Mouse (Mus musculus) bone marrow macrophage, adult 2 months (primary cell): ENCODE data around the gene Camkmt. TPM values are rescaled to one million over a fixed set of nuclear protein-coding genes. Genes with fewer than 3 reads are reported as not detected.

Experiments
- H3K27ac ChIP-seq: 2 replicates; pipeline ENCODE4 v1.5.1; 2012; ENCODE audit warnings: low read depth, low read length; ENCODE audit not compliant: insufficient read depth
- H3K4me1 ChIP-seq: 2 replicates; pipeline ENCODE4 v1.6.1; 2012; ENCODE audit warnings: low read length; ENCODE audit not compliant: control insufficient read depth, insufficient read depth
- H3K4me3 ChIP-seq: 2 replicates; pipeline ENCODE4 v1.5.1; 2012; ENCODE audit warnings: mild to moderate bottlenecking, low read length, moderate library complexity; ENCODE audit not compliant: insufficient read depth
- CTCF ChIP-seq: IDR thresholded peaks from 2 replicates; pipeline ENCODE4 v1.5.1; 2012; ENCODE audit warnings: low read depth, mild to moderate bottlenecking, low read length, moderate library complexity
- POLR2A ChIP-seq: IDR thresholded peaks from 2 replicates; pipeline ENCODE4 v1.6.1; 2012; ENCODE audit warnings: mild to moderate bottlenecking, low read depth, low read length, borderline replicate concordance
- polyA plus RNA-seq: library from polyadenylated mRNA; stranded (reverse); fragments of >200 nt; gene quantifications from 2 replicates; pipeline ENCODE4 v1.2.4, GENCODE M21; 2012; ENCODE audit not compliant: missing spikeins, insufficient read depth, insufficient read length

The Camkmt gene
- polyA plus RNA-seq, 1 experiment, result 10.8 TPM

DNA sequence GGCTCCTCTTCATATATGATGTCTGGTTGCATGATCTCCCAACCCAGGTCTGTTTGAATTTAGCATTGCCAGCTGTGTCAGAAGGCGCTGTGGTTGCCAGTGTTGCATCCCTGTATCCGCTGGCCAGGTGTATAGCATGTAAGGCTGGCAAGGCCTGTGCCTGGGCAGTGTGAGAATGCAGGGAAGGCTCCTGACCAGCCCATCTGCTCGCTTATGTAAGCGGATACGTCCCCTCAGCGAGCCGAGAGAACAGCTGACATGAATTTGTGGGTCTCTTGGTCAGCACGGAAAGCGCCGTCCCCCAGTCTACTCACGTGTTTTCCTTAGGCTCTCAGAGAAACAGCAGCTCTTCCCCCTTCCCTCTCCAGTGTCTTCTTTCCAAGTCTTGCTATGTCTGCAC lies 102.9 kb downstream of the Camkmt start:
- Histone ChIP-seq H3K4me1 (no peaks in the 10 kb centered on the region), H3K4me3 (no peak overlapping the region), H3K27ac (no peak overlapping the region)
- TF ChIP-seq POLR2A, result no peak
- TF ChIP-seq CTCF, result no peak

DNA sequence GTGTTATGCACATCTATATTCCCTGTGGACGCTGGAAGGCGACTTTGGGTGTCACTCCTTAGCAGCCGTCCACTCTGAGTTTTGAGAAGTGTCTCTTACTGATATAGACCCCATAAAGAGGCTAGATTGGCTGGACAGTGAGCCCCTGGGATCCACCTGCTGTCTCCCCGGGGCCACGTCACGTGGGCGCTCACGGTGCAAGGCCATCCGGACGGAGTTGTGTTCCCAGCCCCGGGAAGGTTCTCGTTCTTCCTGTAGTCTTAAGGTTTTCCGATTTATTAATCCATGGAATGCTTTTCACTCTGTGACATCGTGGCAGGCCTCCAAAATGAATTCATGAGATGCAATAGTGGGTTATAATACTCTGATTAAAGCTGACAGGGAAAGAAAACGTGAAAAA lies 108.4 kb downstream of the Camkmt start:
- TF ChIP-seq CTCF, result no peak
- TF ChIP-seq POLR2A, result no peak
- Histone ChIP-seq H3K4me3 (no peak overlapping the region), H3K27ac (no peak overlapping the region), H3K4me1 (no peaks in the 10 kb centered on the region)

DNA sequence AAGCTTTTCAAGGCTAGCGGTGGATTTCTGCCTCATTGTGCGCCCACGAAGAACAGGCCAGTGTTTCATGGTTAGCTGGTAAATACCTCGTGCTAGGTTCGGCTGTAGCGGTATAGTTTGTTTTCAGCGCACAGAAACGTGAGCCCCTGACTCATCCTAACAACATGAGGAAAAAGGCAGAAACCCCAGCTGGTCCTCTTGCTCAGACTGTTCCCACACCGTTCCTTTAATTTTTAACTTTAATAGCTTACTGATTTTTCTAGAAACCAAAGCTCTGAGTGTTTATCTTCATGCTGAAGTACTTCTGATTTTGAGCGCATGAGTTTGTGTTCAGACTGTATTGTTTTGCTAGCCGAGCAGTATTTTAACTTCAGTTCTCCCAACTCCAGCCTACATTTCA lies 109.0 kb downstream of the Camkmt start:
- Histone ChIP-seq H3K4me1 (no peaks in the 10 kb centered on the region), H3K4me3 (no peak overlapping the region), H3K27ac (no peak overlapping the region)
- TF ChIP-seq POLR2A, result no peak
- TF ChIP-seq CTCF, result no peak

DNA sequence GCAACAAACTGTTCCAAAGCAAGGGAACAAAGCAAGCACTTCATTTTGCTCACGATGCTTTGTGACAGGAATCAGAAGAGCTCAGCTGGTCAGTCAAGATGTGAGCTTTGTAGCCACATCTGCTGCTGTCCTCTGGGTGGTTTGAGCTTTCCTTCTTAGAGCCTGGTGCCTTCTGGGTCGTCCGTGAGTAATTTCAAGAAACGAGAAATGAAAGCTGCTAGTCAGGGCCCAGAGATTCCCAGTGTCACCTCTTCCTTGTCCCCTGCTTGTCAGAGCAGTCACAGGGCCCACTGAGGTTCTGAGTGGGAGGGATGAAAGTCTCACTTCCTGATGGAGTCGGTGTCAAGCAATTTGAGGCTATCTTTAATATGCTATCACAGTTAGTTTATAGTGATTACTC lies 127.7 kb downstream of the Camkmt start:
- no peak overlapping the region for H3K27ac ChIP-seq
- H3K4me1 ChIP-seq, result no peaks in the 10 kb centered on the region; the same call in 1 of the 2 replicates
- no peak for TF ChIP-seq CTCF
- TF ChIP-seq POLR2A, result no peak

DNA sequence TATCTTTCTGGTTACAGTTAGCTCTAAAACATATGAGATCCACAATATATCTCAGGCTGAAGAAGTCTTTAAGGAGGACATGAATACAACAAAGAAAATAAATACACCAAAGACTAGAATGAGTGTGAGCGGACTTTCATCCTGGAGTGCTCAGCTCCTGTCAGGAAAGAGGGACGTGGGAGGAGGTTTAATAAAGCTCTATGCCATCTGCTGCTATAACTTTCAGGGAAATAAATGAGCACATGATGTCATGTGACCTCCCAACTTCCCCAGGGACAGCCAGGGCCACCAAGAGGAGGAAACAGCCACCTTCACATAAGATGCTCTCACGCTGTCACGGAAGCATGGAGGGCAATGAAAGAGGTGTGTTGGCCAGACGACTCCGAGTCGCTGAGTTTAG lies 151.8 kb downstream of the Camkmt start:
- TF ChIP-seq CTCF, result no peak
- no peak for TF ChIP-seq POLR2A
- Histone ChIP-seq H3K27ac (no peak overlapping the region), H3K4me3 (no peak overlapping the region), H3K4me1 (no peaks in the 10 kb centered on the region)

More for the DNA sequence above, 127.7 kb downstream of the Camkmt start:
- no peak overlapping the region for H3K4me3 ChIP-seq

DNA sequence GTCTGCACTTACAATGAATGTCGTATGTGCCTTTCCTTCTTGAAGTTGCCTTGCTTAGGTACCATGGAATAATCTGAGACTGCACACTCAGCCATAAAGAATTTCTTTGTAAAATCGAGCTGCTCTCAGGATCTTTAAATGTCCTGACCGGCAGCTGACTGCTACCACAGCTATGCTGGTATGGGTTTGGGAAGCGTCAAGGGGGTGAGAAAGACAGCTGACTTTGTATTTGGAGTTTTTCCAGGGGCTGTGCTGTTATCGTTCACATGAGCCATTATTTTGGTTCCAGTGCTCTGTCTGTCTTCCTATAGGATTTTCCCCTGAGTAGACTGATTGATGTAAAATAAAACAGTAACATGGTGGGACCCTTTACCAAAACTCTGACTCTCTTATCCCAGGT lies 158.6 kb downstream of the Camkmt start:
- no peak for TF ChIP-seq CTCF
- TF ChIP-seq POLR2A, result no peak
- no peak overlapping the region for H3K4me3 ChIP-seq
- no peak overlapping the region for H3K27ac ChIP-seq

DNA sequence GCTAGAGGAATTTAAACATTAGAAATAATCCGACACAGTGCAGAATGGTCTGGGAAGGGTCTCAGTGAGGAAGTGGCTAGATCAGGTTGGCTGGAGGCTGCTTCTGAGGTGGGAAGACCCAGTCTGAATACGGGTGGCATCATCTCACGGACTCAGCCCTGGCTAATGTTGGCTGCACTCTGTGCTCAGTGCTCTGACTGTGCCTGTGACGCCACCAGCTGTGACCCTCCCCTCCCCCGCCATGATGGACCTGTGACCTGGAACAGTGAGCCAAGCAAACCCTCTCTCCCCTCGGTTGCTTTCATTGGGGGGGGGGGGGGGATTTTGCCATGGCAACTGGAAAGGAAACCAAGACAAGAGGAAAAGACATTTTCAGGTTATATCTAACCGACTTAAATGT lies 159.4 kb downstream of the Camkmt start:
- Histone ChIP-seq H3K4me3 (no peak overlapping the region), H3K27ac (no peak overlapping the region), H3K4me1 (no peaks in the 10 kb centered on the region)
- TF ChIP-seq CTCF (no peak), POLR2A (no peak)

More for the DNA sequence above, 158.6 kb downstream of the Camkmt start:
- H3K4me1 ChIP-seq, result no peaks in the 10 kb centered on the region

DNA sequence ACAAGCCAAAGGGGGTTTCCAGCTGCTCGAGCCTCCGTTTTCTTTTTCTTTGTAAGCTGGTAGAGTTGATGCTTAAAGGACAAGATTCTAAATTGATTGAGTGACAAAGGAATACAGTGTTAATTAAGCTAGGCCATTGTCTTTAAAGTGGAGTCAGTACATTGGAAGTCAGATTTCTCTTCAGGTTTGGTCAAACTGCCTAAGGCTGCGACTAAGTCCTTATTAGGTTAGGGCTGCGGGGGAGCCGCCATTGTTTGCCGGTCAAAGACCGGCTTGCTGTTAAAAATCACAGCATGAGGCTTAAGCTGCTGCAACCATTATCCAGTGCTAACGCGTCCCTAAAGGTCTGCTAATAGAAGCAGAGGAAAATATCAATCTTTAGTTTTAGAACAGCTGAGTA lies 166.6 kb downstream of the Camkmt start:
- TF ChIP-seq CTCF (no peak), POLR2A (no peak)
- Histone ChIP-seq H3K4me3 (no peak overlapping the region), H3K4me1 (no peaks in the 10 kb centered on the region), H3K27ac (no peak overlapping the region)

DNA sequence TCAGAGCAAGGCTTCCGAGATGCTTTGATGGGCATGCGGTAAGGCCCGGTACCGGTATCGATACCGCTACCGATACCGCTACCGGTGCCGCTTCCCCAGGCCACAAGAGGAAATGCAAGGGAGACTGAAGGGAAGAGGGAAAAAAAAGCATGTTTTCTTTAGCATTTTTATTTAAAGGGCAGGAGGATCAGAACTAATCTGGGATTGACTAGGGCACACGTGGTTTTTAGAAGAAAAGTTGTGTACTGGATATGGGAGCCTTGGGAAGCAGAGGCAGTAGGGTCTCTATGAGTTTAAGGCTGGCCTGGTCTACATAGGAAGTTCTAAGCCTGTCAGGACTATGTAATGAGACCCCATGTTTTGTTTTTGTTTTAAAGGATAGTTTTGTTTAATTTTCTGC lies 167.0 kb downstream of the Camkmt start:
- Histone ChIP-seq H3K4me3 (no peak overlapping the region), H3K4me1 (no peaks in the 10 kb centered on the region)
- TF ChIP-seq POLR2A (no peak), CTCF (no peak)

DNA sequence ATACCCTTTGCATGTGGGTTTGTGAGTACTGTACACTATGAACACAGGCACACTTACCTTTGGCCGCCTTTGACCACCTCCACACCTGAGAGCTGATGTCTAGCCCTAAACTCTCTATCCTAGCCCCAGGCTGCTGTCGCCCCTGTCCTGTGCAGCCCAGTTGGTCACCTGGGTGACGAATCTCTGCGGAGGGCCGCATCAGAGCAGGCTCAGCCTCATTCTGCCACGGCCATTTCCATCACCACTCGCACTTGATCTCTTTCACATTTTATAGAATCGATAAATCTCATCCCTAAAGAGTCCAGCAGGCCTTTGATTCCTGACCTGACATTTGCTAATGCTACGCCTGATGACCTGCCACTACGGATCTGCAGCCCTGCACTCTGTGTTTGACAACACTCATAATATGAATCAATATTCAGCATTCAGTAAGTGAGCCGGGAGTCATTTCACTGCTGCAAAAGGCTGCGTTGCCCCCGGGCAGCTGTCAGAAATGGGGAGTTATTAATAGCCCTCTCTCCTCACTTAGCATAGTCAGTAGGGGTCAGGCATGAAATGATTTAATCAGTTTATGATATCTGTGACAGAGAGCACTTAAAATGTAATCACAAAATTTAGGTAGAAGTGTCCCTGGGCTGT lies 168.5 kb downstream of the Camkmt start:
- no peak overlapping the region for H3K27ac ChIP-seq
- TF ChIP-seq CTCF (no peak), POLR2A (no peak)
- H3K4me3 ChIP-seq, result no peak overlapping the region

More for the DNA sequence above, 167.0 kb downstream of the Camkmt start:
- H3K27ac ChIP-seq, result no peak overlapping the region

DNA sequence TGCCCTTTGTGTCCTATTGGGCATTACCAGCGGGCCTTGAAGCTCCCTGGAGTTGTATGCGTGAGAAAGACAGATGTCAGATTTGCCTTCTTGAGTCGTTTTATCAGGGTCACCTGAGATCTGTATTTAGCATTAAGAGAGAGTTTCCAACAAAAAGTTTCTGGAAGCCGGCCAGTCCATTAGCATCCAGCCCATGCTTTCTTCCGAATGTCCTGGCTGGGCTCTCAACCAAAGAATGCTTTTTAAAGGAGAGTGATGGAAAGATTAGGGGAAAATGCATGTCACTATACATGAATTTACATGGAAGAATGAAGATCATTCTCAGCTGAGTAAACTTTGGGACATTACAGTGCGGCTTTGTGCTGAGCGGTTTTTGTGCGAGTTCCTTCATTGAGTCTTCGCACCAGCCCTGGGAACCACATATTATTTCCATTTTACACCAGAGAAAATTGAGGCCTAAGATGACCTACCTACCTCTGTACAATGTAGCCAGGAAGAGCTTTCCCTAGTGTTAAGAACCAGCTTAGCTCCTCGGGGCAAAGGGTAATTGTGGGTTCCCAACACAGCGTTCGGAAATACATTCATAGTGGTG lies 176.6 kb downstream of the Camkmt start:
- H3K27ac ChIP-seq, result no peak overlapping the region
- no peak for TF ChIP-seq CTCF
- no peak for TF ChIP-seq POLR2A
- H3K4me1 ChIP-seq, result no peaks in the 10 kb centered on the region
- no peak overlapping the region for H3K4me3 ChIP-seq

More for the DNA sequence above, 168.5 kb downstream of the Camkmt start:
- no peaks in the 10 kb centered on the region for H3K4me1 ChIP-seq
